Mouse (Mus musculus): ENCODE results near the gene Sh2d1b2.

DNA sequence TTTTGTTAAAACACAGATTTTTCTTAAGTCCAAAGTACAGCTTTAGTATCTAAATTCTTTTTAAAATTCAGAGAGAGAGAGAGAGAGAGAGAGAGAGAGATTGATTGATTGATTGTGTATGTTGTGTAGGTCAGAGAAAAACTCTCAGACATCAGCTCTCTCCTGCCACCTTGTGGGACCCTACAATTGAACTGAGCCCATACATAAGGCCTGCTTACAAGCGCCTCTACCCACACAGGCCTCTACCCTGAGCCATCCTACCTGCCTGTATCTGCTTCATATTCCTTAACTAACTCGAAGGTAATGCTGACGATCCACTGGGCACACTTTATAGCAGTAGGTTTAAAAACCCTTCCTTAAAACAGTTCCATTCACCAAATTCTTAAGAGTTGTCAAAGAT is 32.2 kb upstream of the Sh2d1b2 start:
- peak; percentile 45; the same call in 1 of the 2 replicates for TF ChIP-seq CTCF (IDR thresholded peaks at IDR 0.05; ENCODE audit: extremely low read depth, insufficient read depth, low read length)
- no peak for TF ChIP-seq POLR2A (IDR thresholded peaks at IDR 0.05; ENCODE audit: extremely low read depth, insufficient read depth, low read length)

Data from cortical plate, adult 2 months (tissue).